Mouse (Mus musculus) midbrain, embryonic 16.5 days (tissue): Measurements from ENCODE around the gene Dusp28. TPM values are rescaled to one million over a fixed set of nuclear protein-coding genes. Genes with fewer than 3 reads are reported as not detected.
A peak's percentile ranks its signal among the peaks of the same experiment; 100 is the strongest.

ENCODE experiments used
- ATAC-seq: fragments of 200-750 bp; cut with Nextera tagmentation; 2 replicates; pipeline ENCODE4 v1.8.0; 2017; ENCODE audit warnings: moderate TSS enrichment
- H3K27ac ChIP-seq: fragments of 300-500 bp; sonication (generic); 2 replicates; pipeline ENCODE4 v1.5.1; 2014; ENCODE audit warnings: mild to moderate bottlenecking, low read length, mixed read lengths
- H3K27me3 ChIP-seq: fragments of 300-500 bp; sonication (generic); 2 replicates; pipeline ENCODE4 v1.6.1; 2014; ENCODE audit warnings: low read depth, low read length, mixed read lengths; ENCODE audit not compliant: control insufficient read depth, insufficient read depth
- H3K36me3 ChIP-seq: fragments of 300-500 bp; sonication (generic); 2 replicates; pipeline ENCODE4 v1.6.1; 2014; ENCODE audit warnings: mild to moderate bottlenecking, low read length, moderate library complexity, mixed read lengths; ENCODE audit not compliant: control insufficient read depth, insufficient read depth
- H3K4me1 ChIP-seq: fragments of 300-500 bp; sonication (generic); 2 replicates; pipeline ENCODE4 v1.6.1; 2014; ENCODE audit warnings: mild to moderate bottlenecking, low read length, mixed read lengths; ENCODE audit not compliant: control insufficient read depth, insufficient read depth
- H3K4me2 ChIP-seq: fragments of 300-500 bp; sonication (generic); 2 replicates; pipeline ENCODE4 v1.6.1; 2014; ENCODE audit warnings: mild to moderate bottlenecking, low read length, mixed read lengths
- H3K4me3 ChIP-seq: fragments of 300-500 bp; sonication (generic); 2 replicates; pipeline ENCODE4 v1.5.1; 2014; ENCODE audit warnings: low read depth, mild to moderate bottlenecking, low read length, moderate library complexity, mixed read lengths
- H3K9ac ChIP-seq: fragments of 300-500 bp; sonication (generic); 2 replicates; pipeline ENCODE4 v1.6.1; 2014; ENCODE audit warnings: low read depth, low read length, mixed read lengths
- H3K9me3 ChIP-seq: fragments of 300-500 bp; sonication (generic); replicated peaks from 2 replicates; pipeline ENCODE4 v1.6.1; 2014; ENCODE audit warnings: mild to moderate bottlenecking, low read length, mixed read lengths; ENCODE audit not compliant: control insufficient read depth, poor library complexity, severe bottlenecking
- WGBS: fragments of 180-500 bp; shearing (Covaris S2); extraction: QIAGEN DNeasy Blood & Tissue Kit; methylation state at CpG from one replicate; pipeline ENCODE4 v1.1.7; 2014; 5-methylcytosine and 5-hydroxymethylcytosine counted together
- polyA plus RNA-seq: library from polyadenylated mRNA; unstranded; fragments of >200 nt; fragmentation: Nextera tagmentation; extraction: Ambion mirVana; gene quantifications from 2 replicates; pipeline ENCODE4 v1.2.1, GENCODE M21; 2015

Dusp28 gene
- polyA plus RNA-seq, 1 experiment from 2014 or later = 17.5 TPM

- no peaks in the 10 kb centered on the region for H3K27me3 ChIP-seq
- no peaks in the 10 kb centered on the region for H3K9me3 ChIP-seq
- H3K36me3 ChIP-seq = no peaks in the 10 kb centered on the region
- no peak overlapping the region for H3K27ac ChIP-seq
- peaks cover 5% of the 10 kb centered on the region for H3K4me1 ChIP-seq
- H3K4me3 ChIP-seq = no peak overlapping the region
- H3K9ac ChIP-seq = no peak overlapping the region
- 29% methylated on average over 1 of the region's 1 CpGs for WGBS
- H3K4me2 ChIP-seq = no peak overlapping the region
- no peak for ATAC-seq
Observed at GRCm38 (mm10) chr1:92930171-92930706, 23.5 kb downstream of the Dusp28 start.

- H3K9ac ChIP-seq = peak overlapping the region; percentile 73
- no peak for ATAC-seq
- peak overlapping the region; percentile 99 for H3K27ac ChIP-seq
- peaks cover 26% of the 10 kb centered on the region for H3K4me1 ChIP-seq
- no peaks in the 10 kb centered on the region for H3K27me3 ChIP-seq
- whole genome bisulfite sequencing = 81% methylated on average over 4 of the region's 4 CpGs
- H3K9me3 ChIP-seq = no peaks in the 10 kb centered on the region
- H3K36me3 ChIP-seq = peaks cover 7% of the 10 kb centered on the region; the same call in 1 of the 2 replicates
- H3K4me2 ChIP-seq = peak overlapping the region; percentile 95
- H3K4me3 ChIP-seq = peak overlapping the region; percentile 64
Observed at GRCm38 (mm10) chr1:92933611-92934010, 26.8 kb downstream of the Dusp28 start.

DNA sequence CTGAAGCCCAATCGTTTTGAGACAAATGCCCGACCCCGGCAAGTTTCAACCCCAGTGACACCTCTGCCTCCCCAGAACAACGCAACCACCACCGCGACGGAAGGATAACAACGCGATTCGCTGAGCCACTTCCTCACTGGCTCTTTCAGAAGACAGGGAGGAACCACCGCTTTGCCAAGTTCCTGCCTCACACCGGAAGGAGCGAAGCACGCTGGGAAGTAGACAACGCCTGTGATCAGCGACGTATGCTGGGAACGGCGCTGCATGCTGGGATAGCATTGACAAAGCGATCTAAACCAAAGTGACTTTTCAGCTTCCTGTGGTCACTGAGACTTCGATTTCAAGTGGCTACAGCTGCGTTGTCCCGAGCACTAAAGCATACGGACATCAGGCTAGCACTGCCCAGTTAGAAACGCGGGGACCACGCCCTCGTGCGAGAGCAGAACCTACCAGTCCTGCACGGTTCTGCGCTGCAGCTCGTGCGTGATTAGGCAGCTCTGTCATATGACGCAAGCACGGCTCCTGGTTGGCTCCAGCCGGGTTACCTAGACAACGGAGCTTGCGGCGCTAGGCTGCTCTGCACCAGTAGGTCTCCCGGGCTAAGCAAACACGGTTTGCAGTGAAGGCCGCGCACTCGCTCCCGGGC, 27.5 kb downstream of the Dusp28 start, which contains the start of gene Capn10:
Gene Capn10 (plus strand): TSS at position 195 of the 646 bp plus-strand sequence.
- WGBS = under 1% methylated on average over 45 of the region's 45 CpGs
- H3K36me3 ChIP-seq = peaks cover 12% of the 10 kb centered on the region
- ATAC-seq = peak; percentile 100
- H3K27me3 ChIP-seq = no peaks in the 10 kb centered on the region
- H3K9me3 ChIP-seq = no peaks in the 10 kb centered on the region
- H3K9ac ChIP-seq = peak within 1 kb of the TSS; percentile 73
- peak within 1 kb of the TSS; percentile 95 for H3K4me2 ChIP-seq
- peak within 1 kb of the TSS; percentile 99 for H3K27ac ChIP-seq
- peaks cover 26% of the 10 kb centered on the region for H3K4me1 ChIP-seq
- H3K4me3 ChIP-seq = peak within 1 kb of the TSS; percentile 64

- peak overlapping the region; percentile 99 for H3K27ac ChIP-seq
- H3K9ac ChIP-seq = peak overlapping the region; percentile 73
- H3K4me2 ChIP-seq = peak overlapping the region; percentile 95
- peaks cover 26% of the 10 kb centered on the region for H3K4me1 ChIP-seq
- H3K36me3 ChIP-seq = peaks cover 21% of the 10 kb centered on the region
- no peak for ATAC-seq
- H3K9me3 ChIP-seq = no peaks in the 10 kb centered on the region
- 13% methylated on average over 10 of the region's 10 CpGs for WGBS
- peak overlapping the region; percentile 64 for H3K4me3 ChIP-seq
- no peaks in the 10 kb centered on the region for H3K27me3 ChIP-seq
Observed at GRCm38 (mm10) chr1:92935054-92935962, 28.5 kb downstream of the Dusp28 start.

- Histone ChIP-seq H3K4me2 (peak overlapping the region; percentile 95), H3K36me3 (peaks cover 24% of the 10 kb centered on the region), H3K4me3 (peak overlapping the region; percentile 64), H3K4me1 (peaks cover 26% of the 10 kb centered on the region), H3K27me3 (no peaks in the 10 kb centered on the region), H3K9me3 (no peaks in the 10 kb centered on the region), H3K27ac (no peak overlapping the region), H3K9ac (peak overlapping the region; percentile 73)
- ATAC-seq = no peak
- WGBS = 38% methylated on average over 2 of the region's 2 CpGs
Observed at GRCm38 (mm10) chr1:92935977-92936376, 29.2 kb downstream of the Dusp28 start.

DNA sequence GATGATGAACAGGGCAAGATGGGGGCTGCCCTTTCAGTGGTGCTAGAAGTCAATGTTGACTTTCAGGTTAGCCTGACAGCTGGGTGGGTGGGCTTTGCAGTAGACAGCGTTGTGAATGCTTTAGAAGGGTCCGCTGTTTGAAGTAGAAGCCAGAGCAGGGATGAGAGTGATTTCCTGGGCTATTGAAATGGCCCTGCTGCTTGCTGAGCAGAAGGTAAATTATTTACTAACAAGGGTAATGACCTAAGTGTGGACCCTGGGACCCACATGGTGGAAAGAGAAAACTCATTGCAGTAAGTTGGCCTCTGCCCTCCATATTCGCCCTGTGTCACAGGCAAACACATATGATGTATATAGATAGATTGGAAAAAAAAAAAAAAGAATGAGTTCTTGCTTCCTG, 29.7 kb downstream of the Dusp28 start:
- H3K9ac ChIP-seq = 0 out of 2 replicates have a peak overlapping the region, but pooled peaks have one; percentile 5
- no peak for ATAC-seq
- no peaks in the 10 kb centered on the region for H3K9me3 ChIP-seq
- H3K4me1 ChIP-seq = peaks cover 26% of the 10 kb centered on the region
- H3K36me3 ChIP-seq = peaks cover 24% of the 10 kb centered on the region
- WGBS = 76% methylated on average over 3 of the region's 3 CpGs
- H3K4me3 ChIP-seq = peak overlapping the region; percentile 64; the same call in 1 of the 2 replicates
- no peak overlapping the region for H3K27ac ChIP-seq
- H3K27me3 ChIP-seq = no peaks in the 10 kb centered on the region
- H3K4me2 ChIP-seq = peak overlapping the region; percentile 95

DNA sequence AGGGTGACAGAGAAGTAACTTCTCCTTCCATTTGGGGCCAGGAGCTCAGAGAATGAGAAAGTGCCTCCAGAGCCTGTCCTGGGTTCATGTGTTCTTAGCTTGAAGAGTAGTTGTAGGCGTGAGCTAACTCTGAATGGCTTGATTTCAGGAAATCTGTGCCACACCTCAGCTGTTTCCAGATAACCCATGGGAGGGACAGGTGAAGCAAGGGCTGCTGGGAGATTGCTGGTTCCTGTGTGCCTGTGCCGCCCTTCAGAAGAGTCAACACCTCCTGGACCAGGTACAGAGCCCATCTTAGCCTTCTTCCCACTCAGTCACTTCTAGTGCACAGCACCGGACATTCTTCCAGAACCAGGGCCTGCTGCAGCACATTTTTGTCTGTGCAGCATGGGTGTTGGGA, 31.0 kb downstream of the Dusp28 start:
- 87% methylated on average over 3 of the region's 3 CpGs for WGBS
- ATAC-seq = no peak
- Histone ChIP-seq H3K9me3 (no peaks in the 10 kb centered on the region), H3K4me1 (peaks cover 26% of the 10 kb centered on the region), H3K4me3 (no peak overlapping the region), H3K9ac (no peak overlapping the region), H3K27me3 (no peaks in the 10 kb centered on the region), H3K27ac (no peak overlapping the region), H3K36me3 (peaks cover 32% of the 10 kb centered on the region), H3K4me2 (no peak overlapping the region)

- no peak overlapping the region for H3K27ac ChIP-seq
- H3K27me3 ChIP-seq = no peaks in the 10 kb centered on the region
- H3K4me1 ChIP-seq = peaks cover 21% of the 10 kb centered on the region
- H3K4me2 ChIP-seq = no peak overlapping the region
- no peak overlapping the region for H3K4me3 ChIP-seq
- 92% methylated on average over 4 of the region's 4 CpGs for WGBS
- peaks cover 40% of the 10 kb centered on the region for H3K36me3 ChIP-seq
- H3K9ac ChIP-seq = no peak overlapping the region
- H3K9me3 ChIP-seq = no peaks in the 10 kb centered on the region
- no peak for ATAC-seq
Observed at GRCm38 (mm10) chr1:92939746-92940145, 33.0 kb downstream of the Dusp28 start.
